Mouse (Mus musculus): ENCODE data around the gene Esr1.

DNA sequence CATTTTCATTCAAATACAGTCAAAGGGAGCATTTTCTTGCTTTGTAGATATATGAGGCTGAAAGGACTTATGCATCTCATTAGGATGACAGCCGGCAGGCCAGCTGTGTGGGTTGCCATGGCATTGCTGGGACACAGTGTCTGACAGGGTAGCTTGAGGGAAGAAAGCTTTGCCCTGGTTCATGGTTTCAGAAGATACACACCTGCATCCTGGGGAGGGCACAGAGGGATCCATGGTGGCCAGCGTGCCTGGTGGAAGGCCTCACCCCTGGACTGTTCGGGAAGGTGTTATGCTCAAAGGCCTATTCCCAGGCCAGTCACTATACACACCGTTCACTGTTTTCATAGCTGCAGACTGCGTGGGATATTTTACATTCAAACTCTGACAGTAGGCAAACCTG is 29.5 kb upstream of the Esr1 start:
- TF ChIP-seq CTCF (IDR thresholded peaks at IDR 0.05; ENCODE audit: control insufficient read depth, insufficient read depth, insufficient replicate concordance, low read depth, low read length) (no peak), POLR2A (IDR thresholded peaks at IDR 0.05; ENCODE audit: control insufficient read depth, low read depth, low read length) (no peak)
